Mouse (Mus musculus) brain, embryonic 18.5 days (tissue): Measurements from ENCODE around the gene Dcaf8.

Source experiments
- DNase-seq: peaks from one replicate; pipeline ENCODE4 v3.0.0-alpha.2; 2012; ENCODE audit warnings: low read depth, low spot score

Dcaf8 gene

DNA sequence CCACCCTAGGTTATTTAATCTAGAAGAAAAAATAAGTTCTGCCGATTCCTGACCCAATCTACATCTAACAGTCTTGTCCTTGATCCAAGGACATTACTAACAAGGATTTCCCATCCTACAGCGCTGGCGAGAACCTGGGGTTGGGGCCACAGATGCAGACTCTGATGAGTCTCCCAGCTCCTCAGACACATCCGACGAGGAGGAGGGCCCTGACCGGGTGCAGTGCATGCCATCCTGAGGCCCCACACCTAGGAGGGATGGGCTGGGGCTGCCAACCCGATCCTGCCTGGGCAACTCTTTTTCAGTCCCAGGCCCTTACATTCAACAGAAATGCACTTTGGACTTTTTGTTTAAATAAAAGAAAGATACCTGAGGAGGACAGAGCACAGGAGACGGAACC lies 46.6 kb downstream of the Dcaf8 start:
- no peak for DNase-seq

DNA sequence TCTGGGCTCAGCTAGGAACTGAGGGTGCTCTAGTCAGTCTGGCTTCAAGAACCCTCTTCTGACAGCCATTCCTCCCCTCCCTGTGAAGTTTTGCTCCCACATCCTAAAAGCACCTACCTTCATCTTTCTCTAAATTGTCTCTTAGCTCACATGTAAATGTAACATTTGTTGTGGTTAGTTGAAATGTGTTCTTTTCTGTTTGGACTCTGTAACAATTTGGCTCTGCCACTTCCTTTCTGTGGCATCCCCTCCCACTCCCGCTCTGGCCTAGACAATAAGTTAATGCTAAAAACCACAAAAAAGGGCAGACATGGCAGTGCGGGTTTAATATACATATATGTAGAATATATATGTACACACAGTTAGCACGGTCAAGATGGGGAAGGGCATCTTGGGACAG lies 49.3 kb downstream of the Dcaf8 start:
- DNase-seq = no peak

DNA sequence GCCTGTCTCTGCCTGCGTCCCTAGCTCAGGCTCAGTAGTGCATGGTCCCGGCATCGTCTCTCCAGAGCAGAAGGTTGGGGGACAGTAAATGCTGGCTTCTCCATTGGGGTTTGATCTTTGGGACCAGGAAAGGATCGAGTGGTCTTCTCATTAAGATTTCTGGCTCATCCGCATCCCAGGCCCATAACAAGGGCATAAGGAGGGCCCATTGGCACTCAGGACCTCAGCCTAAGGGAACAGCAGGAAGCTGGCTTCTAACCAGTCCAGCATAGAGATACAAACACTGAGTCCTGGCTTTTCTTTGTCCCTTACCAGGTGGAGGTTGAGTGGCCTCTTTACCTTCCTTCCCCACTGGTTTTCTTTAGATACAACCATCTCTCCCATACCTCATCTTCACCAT lies 50.0 kb downstream of the Dcaf8 start:
- DNase-seq = no peak

DNA sequence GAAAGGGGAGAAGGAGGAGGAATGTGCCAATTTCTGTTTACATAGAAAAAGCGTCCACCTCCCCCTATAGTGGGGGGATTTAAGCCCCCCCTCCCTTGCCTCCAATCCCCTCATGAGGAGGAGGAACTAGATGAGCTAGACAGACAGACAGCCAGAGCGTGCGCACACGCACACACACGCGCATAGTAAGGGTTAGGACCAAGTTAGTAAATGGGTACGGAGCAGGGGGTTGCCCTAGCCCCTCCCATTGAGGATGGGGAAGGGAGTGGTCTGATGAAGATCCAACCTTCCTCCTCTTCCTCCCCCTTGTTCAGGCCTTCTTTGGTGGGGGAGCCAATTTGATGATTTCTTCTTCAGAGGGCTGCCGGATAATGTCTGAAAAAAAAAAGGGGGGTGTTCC lies 50.4 kb downstream of the Dcaf8 start:
- no peak for DNase-seq

DNA sequence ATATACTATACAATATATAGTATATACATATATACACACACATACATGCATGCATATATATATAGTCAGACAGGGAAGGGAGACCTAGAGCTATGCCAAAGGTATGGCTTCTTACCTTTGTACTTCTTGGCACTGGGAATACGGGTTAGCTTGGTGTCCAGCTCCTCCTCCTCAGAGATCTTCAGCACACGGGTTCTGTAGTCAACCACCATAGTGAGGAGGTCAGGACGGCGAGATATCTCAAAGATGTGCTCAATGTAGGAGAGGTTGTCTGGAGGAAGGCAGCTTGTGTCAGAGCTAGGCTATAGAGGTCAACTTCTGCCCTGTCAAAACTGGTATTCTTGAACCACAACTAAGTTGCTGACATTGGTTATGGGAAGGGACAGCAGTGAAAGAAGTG lies 51.1 kb downstream of the Dcaf8 start:
- DNase-seq = no peak

DNA sequence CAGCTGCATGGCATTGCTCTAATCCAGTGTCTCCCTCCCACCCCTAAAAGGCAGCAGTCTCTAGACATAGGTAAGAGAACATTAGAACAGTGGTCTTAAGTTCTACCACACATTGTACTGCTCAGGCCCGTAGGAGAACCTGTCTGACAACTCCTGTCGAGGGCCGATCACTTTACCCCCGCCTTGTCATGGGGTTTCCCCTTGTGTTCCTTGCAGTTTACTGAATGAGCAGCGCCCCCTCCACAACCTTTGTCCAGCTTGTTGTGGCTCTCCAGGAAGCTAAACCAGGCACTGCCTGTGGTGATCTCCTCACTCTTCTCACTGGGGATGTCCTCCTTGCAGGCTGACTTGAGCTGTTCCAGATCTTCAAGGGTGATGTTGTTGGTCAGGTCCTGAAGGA lies 52.3 kb downstream of the Dcaf8 start:
- DNase-seq = no peak

DNA sequence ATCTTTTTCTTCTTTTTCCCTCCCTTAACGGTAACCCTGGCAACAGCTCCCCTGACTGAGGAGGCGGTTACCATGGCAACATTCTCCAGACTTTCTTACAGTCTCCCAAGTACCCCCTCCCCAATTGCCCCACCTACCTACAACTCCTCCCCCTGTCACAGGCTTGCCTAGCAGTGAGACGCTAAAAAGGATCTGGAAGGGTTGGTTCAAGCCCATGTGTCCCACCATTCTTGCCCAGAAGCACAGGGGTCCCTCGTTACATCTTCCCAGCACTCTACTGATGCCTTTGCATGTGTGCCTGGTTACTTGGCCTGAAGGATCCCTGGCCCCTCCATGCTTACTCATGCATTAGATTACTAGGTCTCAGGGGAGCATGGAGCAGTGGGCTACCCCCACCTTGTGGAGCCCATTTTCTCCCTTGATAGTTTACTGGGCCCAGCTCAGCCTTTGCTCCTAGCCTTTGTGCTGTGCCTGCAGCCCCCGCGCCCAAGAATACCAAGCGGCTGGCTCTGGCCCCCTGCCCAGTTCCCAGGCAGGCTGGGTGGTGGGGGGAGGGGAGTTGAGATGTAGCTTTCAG lies 53.1 kb downstream of the Dcaf8 start:
- peak; percentile 88 for DNase-seq

DNA sequence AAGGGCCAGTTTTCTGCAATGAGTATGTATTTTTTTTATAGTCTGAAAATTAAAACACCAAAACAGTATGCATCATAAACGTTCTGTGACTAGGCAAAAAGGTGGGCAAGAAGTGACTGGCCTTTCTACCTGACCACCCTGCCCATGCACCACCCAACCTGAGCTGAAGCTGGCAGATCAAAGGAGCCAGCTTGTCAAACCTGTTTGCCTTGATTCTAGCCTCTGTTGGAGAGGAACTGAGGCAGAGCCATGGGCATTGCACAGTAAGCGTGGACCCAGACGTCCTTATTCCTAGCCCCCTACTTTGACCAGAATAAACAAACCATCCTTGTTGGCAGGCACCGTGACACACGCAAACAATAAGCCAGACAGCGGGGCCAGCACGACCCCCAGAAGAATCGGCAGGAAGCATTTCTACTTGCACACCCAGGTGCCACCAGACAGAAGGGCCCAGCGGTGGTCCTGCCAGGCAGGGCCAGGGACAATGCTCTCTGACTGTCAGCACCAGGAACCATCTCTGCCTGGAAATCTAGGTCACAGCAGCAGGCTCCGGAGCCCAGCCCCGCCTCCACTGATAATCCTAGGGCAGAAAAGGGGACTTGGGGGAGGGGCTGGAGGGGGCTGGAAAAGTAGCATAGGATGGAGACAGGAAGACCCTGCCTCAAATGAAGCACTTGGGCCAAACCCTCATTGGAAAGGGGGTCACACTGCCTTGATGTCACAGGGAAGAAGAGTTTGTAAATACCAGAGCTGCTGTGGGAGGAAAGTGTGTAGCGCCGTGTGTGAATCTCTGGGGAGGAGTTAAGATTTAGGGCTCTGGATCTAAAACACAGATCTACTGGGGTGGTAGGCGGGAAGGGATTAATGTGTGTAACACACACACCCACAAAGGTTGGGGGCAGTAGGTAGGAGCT lies 54.3 kb downstream of the Dcaf8 start:
- no peak for DNase-seq

DNA sequence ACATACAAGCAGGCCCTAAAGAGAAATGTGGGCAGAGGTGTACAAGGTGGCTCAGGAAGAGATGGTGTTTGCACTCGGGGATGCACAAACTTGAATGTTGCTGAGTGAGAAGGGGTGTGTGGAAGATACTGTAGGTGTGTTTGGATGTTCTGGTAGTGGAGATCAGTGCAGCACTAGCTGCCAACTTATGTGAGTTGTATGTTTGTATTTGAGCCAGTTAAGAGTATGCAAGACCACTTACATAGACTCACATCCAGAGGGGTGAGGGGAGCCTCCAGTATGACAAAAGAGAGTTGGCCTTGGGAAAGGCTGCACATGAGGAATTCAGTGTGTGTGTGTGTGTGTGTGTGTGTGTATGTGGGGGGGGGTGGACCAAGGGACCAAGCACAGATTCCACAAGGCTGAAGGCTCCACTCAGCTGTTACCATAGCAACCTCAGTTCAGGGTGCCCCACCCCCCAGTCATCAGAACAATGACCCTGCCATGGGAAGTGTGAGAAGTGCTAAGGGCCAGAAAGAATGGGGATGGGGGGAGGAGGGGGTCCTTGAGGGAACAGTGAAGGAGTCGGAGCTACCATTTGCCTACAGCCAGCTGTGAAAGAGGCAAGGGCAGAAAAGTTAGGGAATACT lies 55.1 kb downstream of the Dcaf8 start:
- peak; percentile 43 for DNase-seq

DNA sequence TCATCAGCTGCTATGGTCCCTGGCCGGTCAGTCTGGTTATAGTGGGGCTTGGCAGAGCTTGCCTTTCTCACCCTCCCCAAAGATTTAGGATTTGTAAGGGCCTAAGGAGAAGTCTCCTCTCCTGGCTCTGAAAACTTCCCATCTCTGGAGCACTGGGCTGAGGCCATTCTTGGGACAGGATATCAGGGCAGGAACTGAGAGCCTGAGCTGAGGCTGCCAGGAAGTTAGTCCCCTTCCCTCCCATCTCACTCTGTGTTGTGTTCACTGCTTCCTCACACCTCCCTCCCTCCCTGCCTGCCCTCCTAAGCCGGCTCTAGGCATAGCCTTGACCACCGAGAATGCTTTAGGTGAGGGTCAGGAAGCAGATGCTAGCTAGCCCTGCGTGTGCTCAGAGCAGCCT lies 55.7 kb downstream of the Dcaf8 start:
- no peak for DNase-seq

DNA sequence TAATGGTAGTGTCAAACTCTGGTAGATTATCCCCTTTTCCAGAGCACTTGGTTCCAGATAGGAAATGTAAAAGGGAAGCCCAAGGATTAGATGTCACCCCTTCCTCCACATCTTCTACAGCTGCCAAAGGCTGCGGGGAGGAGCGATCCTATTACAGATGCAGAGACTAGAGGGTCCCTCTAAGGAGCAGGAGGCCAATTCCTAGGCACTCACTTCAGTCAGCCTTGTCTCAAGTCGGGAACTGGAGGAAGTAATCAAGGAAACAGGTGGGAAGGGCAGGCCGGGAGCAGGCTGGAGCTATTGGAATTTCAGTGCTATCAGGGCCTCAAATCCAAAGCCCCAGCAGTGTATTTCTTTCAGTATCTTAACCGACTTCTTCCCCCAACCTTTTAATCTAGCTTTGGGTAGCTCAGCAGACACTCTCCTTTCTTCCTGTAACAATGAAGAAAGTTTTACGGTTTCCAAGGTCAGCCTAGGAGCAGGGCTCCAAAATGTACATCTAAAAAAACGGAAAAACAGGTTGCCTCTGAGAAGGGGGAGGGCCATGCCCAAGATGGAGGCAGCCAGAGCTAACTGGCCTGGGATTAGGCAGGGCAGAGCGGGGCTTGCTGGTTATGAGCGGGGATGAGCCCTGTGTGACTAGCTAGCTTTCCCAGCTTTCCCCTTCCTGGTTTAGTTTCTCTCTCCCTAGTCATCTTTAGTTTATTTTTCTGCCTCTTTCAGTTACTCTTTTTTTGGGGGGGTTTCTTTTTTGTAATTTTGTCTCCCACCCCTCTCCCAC lies 56.3 kb downstream of the Dcaf8 start:
- DNase-seq = no peak

DNA sequence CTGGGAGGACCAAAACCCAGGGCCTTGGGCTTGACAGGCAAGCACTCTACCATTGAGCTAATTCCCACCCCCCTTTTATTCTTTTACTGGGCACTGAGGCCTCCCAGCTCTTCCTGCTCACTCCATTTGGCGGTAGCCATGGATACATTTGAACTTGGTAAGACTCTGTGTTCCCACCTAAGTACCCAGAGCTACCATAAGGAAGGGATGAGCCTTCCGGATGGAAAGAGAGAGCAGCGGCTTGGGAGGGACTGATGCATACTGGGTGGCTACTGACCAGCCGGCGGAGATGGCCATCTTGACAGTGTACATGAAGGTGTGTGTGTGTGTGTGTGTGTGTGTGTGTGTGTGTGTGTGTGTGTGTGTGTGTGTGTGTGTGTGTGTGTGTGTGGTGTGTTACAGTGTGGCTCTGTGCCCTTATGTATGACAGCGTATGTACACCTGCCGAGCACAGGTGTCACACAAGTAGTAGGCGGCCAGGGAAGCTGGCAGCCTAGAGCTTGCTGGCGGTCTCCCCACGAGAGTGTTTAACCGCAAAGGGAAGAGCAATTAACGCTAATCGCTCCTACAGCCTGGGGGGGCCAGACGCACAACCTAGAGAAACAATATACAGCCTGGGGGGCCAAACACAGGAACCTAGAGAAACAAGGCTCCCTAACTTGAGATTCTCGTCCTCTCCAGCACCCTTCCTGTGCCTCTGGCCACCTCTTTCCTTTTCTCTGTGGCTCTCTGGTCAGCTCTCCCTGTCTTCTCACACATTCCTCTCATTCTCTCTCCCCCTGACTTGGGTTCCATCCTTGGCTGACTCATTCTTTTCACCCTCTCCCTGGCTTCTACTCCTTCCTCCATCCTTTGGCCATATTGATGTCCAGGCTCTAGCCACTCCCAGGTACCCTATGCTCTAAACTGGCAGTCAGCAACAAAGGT lies 57.2 kb downstream of the Dcaf8 start:
- no peak for DNase-seq

DNA sequence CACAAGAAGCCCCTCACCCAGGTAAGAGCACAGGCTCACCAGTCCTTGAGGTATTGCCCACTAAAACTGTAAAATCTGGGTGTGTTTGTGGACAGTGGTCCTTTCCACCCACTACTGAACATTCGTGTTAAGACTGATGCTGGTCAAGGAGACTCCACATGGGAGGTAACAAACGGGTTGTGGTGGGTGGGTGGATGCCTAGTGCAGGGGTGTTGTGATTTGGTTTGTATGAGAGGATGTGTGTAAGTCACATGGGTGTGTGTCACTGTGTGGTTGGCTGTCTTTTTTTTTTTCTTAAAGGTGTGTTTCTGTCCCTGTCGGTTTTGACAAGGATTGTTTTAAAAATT lies 57.8 kb downstream of the Dcaf8 start:
- DNase-seq = no peak

DNA sequence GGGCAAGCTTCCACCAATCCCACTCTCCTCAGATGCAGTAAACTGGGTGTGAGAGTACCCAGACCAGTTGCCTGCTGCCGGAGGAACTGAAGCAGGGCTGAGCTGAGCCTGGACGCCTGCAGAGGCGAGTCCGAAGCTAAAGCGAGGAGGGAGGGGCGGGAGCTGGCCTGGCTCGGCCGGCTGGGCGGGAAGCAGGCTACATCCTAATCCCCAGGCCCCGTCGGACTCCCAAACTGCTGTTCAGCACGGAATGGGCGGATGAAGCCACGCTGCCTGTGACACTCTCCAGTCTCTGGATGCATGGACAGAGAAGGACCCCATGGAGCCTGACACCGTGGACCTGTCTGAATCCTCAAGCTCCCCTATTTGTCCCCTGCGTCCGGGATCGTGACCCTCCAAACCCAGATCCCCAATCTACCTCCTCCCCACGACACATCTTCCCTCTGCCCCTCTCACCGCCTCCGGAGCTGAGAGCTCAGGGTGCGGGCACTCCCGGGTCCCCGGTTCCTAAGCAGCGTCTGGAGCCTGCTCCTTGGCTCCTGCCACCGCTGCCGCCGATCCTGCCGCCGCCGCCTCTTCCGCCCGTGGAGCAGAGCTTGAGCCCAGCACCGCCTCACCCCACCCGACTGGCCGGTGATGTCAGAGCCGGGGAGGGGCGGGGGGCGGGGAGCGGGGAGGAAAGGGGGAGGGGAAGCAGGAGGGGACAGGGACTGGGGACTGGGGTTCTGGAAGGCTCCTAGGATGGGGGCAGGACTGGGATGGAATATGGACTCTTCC lies 58.4 kb downstream of the Dcaf8 start, which contains the start of gene Pea15a:
Gene Pea15a (minus strand): TSS at position 664 of the 777 bp plus-strand sequence.
- DNase-seq = peak; percentile 54

DNA sequence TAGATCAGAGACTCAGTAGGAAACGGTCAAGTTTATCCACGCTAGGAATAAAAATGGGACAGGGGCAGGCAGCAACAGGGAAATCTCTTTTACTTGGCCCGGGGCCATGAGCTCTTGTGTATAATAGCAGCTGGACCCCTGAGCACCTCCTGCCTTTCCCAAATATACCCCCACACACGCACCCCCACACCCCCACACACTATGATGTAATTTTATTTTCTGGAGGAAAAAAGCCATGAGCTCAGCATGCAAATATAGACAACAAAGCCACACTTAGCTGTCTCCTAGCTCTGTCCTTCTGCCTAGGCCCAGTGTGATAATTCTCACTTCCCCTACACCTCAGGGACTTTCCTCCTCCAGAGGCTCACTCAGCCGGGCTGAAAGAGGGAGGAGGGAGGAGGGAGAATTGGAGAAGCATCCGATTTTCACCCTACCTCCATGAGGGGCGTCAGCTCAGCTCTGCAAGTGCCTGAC lies 59.3 kb downstream of the Dcaf8 start:
- DNase-seq = no peak

DNA sequence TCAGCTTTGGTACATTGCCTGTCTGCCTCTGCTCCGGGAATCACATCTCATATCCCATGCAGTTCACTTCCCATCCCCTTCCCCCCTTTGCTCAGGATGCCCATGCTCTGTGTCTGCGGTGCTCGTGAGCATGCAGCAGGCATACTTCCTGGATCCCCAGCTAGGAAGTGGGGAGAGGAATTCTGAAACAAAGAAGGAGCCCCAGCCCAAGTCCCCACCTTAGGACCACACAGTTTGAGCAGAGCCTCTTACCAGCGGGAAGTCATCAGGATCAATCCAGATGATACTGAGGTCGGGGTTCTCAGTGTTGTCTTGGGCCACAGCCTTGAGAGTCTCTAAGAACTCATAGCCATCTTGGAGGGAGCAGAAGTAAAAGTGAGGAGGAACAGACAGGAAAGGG lies 64.9 kb downstream of the Dcaf8 start:
- DNase-seq = no peak

DNA sequence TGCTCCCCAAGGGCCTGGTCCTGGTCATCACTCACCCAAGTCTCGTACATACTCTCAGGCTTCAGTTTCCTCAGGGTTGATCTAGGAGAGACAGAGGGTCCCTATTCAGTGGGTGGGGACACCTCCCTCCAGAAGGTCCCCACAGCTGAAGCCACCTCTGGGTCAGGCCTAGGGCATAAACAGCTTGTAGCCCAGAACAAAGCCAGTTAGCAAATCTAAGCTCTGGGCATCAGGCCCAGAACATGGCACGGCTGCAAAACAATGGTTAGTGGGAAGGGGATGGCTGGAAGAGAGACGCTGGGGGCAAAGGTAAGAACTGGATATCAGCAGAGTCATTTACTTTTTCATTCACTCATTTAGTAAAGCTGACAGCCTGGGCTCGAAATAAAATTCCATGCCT lies 65.9 kb downstream of the Dcaf8 start:
- no peak for DNase-seq

DNA sequence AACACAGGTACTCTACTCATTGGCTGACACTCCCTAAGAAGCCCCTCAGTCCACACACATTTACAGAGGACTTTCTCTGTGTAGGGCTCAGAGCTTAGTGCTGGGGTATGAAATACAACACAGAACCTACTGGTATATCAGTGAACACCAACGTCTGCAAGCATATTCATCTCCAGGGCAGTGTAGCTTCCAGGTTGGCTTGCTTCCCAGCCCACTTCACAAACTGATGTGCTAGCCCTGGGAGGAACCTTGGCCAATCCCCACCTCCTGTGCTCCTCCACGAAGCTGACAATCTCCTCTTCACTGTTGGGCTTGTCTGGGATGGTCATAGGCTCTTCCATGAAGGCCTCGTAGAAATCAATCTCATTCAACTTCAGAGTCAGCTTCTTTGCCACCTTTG lies 66.9 kb downstream of the Dcaf8 start:
- DNase-seq = no peak

DNA sequence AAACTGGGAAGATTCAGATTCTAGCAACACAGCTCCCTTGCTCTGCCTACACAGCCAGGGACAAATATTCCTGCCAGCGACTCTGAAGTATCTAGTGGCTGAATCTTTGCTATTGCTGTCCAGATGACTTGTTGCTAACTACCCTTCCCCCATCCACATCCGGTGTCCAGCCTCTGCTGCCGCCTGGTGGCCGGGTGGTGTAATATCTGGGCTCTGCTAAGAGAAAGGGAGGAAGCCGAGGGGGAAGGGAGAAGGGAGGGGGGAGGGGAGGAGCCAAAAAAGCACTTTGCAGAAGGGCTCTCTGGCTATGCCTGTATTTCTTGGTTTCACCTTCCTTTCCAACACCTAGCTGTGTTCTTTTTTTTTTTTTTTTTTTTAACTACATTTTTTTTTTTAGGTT lies 69.3 kb downstream of the Dcaf8 start:
- peak; percentile 72 for DNase-seq
